Mouse (Mus musculus): ENCODE results near the gene Ndufc1. TPM values are rescaled to one million over a fixed set of nuclear protein-coding genes. Genes with fewer than 3 reads are reported as not detected.
A peak's percentile ranks its signal among the peaks of the same experiment; 100 is the strongest.
"Not testable (repeated sequence)": the region's sequence is repeated elsewhere in the genome, so short reads cannot be mapped to it uniquely, and the experiment has no call there.

The Ndufc1 gene
- polyA plus RNA-seq, 1 experiment: 361 TPM

DNA sequence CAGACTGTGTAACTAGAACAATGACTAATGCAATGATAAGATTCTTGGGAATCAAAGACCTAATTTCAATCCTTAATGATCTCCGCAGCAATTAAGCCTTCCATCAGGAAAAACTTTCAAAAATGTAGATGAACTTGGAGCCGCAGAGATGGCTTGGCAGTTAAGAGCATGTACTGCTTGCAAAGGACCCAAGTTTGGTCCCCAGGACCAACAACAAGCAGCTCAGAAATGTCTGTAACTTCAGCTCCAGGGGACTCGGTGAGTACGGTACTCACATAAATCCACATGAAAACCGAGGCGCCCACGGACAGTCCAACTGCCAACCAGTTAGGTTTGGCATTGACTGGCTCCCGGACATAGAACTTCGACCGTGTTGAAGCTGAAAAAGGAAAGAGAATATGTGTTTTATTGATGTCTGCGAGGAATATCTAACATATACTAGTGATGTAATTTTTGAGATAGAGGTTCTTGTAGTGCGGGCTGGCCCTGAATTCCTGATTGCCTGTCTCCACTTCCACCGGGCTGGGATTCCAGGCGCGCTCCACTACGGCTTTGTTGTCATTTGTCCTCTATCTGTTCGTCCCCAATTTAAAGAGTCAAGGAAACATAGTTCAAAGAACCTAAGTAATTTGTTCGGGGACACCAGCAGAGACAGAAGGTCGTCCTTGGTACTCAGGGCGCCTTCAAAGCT lies 773 bp downstream of the Ndufc1 start:
- Histone ChIP-seq H3K4me1 (ENCODE audit: control insufficient read depth, insufficient read depth, low read length) (peaks cover 3% of the 10 kb centered on the region), H3K4me3 (ENCODE audit: control insufficient read depth, low read depth, low read length) (peak overlapping the region; percentile 88), H3K27ac (ENCODE audit: control insufficient read depth, insufficient read depth, low read depth, low read length) (peak overlapping the region; percentile 86), H3K36me3 (ENCODE audit: control insufficient read depth, insufficient read depth, low read length) (no peaks in the 10 kb centered on the region; the same call in 1 of the 2 replicates), H3K27me3 (ENCODE audit: control insufficient read depth, insufficient read depth, low read length) (no peaks in the 10 kb centered on the region)
- TF ChIP-seq POLR2A (IDR thresholded peaks at IDR 0.05; ENCODE audit: control insufficient read depth, low read depth, low read length) (no peak), CTCF (IDR thresholded peaks at IDR 0.05; ENCODE audit: control insufficient read depth, insufficient read depth, insufficient replicate concordance, low read depth, low read length) (no peak)

DNA sequence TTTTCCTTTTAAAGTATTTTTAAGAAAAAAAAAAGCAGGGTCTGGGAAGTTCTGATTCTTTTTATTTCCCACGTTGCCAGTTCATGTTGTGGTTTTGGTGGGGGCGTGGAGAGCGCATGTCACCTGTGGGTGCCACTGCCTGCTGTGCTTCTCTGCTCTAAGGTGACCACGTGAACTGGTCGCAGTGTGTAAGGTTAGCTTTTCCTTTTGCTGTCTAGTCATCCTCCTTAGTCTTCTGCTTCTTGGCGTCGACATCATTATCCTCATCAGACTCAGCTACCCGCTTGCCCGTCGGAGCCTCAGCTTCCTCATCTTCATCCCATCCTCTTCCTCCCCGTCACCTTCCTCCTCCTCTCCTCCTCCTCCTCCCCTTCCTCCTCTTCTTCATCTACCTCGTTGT lies 6.2 kb downstream of the Ndufc1 start:
- TF ChIP-seq CTCF (IDR thresholded peaks at IDR 0.05; ENCODE audit: control insufficient read depth, insufficient read depth, insufficient replicate concordance, low read depth, low read length) (no peak), POLR2A (IDR thresholded peaks at IDR 0.05; ENCODE audit: control insufficient read depth, low read depth, low read length) (no peak)

DNA sequence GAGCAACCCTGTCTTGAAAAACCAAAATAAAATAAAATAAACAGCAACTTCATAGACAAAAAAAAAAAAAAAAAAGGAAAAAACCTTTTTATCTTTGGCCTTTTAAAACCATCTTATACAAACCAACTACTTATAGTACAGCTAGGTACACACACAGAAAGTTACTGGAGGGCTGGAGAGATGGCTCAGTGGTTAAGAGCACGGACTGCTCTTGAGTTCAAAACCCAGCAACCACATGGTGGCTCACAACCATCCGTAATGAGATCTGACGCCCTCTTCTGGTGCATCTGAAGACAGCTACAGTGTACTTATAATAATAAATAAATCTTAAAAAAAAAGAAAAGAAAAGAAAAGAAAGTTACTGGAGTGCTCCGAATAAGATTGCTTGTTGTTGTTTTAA lies 6.7 kb downstream of the Ndufc1 start:
- not testable (repeated sequence) for H3K27me3 ChIP-seq (ENCODE audit: control insufficient read depth, insufficient read depth, low read length); H3K27ac ChIP-seq (ENCODE audit: control insufficient read depth, insufficient read depth, low read depth, low read length); H3K4me1 ChIP-seq (ENCODE audit: control insufficient read depth, insufficient read depth, low read length); H3K4me3 ChIP-seq (ENCODE audit: control insufficient read depth, low read depth, low read length); H3K36me3 ChIP-seq (ENCODE audit: control insufficient read depth, insufficient read depth, low read length)

More for the DNA sequence above, 6.2 kb downstream of the Ndufc1 start:
- peak overlapping the region; percentile 38 for H3K4me3 ChIP-seq (ENCODE audit: control insufficient read depth, low read depth, low read length)
- no peaks in the 10 kb centered on the region; the same call in 1 of the 2 replicates for H3K36me3 ChIP-seq (ENCODE audit: control insufficient read depth, insufficient read depth, low read length)
- H3K4me1 ChIP-seq (ENCODE audit: control insufficient read depth, insufficient read depth, low read length): peaks cover 9% of the 10 kb centered on the region
- H3K27me3 ChIP-seq (ENCODE audit: control insufficient read depth, insufficient read depth, low read length): no peaks in the 10 kb centered on the region
- H3K27ac ChIP-seq (ENCODE audit: control insufficient read depth, insufficient read depth, low read depth, low read length): no peak overlapping the region

DNA sequence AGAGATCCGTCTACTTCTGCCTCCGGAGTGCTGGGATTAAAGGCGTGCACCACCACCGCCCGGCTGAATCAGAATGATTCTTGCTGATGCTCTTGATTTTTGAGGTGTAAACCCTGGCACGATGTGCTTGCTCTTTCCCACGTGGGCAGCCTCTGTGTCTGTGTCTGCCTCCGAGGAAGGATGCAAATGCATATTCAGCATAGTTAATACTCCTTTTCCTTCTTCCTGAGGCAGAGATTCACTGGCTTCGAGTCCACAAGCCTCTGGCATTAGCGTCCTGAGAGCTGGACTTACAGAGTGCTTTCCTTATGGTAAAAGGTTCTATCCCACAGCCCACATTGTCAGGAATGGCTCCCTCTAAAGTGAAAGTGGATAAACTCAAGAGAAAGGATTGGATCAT lies 8.1 kb downstream of the Ndufc1 start:
- Histone ChIP-seq H3K4me3 (ENCODE audit: control insufficient read depth, low read depth, low read length) (no peak overlapping the region), H3K27ac (ENCODE audit: control insufficient read depth, insufficient read depth, low read depth, low read length) (peak overlapping the region; percentile 51; the same call in 1 of the 2 replicates)
- TF ChIP-seq POLR2A (IDR thresholded peaks at IDR 0.05; ENCODE audit: control insufficient read depth, low read depth, low read length): no peak
- no peak for TF ChIP-seq CTCF (IDR thresholded peaks at IDR 0.05; ENCODE audit: control insufficient read depth, insufficient read depth, insufficient replicate concordance, low read depth, low read length)

DNA sequence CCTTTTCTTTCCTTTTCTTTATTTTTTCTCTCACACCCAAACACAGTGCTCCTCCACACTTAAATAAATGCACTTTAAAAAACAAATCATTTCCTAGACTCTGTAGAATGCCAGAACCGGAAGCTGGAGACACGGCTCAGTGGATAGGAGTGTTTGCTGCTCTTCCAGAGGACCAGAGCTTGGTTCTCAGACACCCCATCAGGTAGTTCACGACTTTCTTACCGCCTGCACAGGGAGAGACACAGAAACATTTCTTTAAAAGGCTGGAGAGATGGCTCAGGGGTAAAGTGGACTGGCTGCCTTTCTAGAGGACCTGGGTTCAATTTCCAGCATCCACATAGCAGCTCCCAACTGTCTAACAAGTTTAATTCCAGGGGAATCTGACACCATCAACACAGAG lies 9.3 kb downstream of the Ndufc1 start:
- no peaks in the 10 kb centered on the region; the same call in 1 of the 2 replicates for H3K36me3 ChIP-seq (ENCODE audit: control insufficient read depth, insufficient read depth, low read length)
- TF ChIP-seq POLR2A (IDR thresholded peaks at IDR 0.05; ENCODE audit: control insufficient read depth, low read depth, low read length) (no peak), CTCF (IDR thresholded peaks at IDR 0.05; ENCODE audit: control insufficient read depth, insufficient read depth, insufficient replicate concordance, low read depth, low read length) (no peak)
- no peak overlapping the region for H3K4me3 ChIP-seq (ENCODE audit: control insufficient read depth, low read depth, low read length)
- H3K27me3 ChIP-seq (ENCODE audit: control insufficient read depth, insufficient read depth, low read length): no peaks in the 10 kb centered on the region; the same call in 1 of the 2 replicates
- H3K4me1 ChIP-seq (ENCODE audit: control insufficient read depth, insufficient read depth, low read length): peaks cover 9% of the 10 kb centered on the region
- H3K27ac ChIP-seq (ENCODE audit: control insufficient read depth, insufficient read depth, low read depth, low read length): no peak overlapping the region

More for the DNA sequence above, 8.1 kb downstream of the Ndufc1 start:
- H3K36me3 ChIP-seq (ENCODE audit: control insufficient read depth, insufficient read depth, low read length): no peaks in the 10 kb centered on the region; the same call in 1 of the 2 replicates
- no peaks in the 10 kb centered on the region; the same call in 1 of the 2 replicates for H3K27me3 ChIP-seq (ENCODE audit: control insufficient read depth, insufficient read depth, low read length)
- peaks cover 9% of the 10 kb centered on the region for H3K4me1 ChIP-seq (ENCODE audit: control insufficient read depth, insufficient read depth, low read length)

DNA sequence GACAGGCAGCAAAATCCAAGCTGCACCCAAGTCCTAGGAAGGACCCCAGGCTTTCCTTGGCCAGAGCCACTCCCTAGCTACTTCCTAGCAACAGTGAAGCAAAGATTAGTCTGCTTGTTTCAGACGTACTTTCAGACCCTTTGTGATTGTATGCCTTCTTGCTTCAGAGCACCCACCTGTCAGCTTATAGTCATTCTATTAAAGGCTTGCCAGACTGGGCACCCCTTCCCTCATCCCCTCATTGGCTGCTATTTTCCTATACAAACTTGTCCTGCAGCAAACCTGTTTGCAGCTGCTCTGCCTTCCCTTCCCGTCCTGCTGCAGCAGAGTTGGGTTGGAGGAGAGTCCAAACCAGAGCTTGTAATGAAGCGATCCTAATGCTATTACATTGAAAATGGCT lies 10.1 kb downstream of the Ndufc1 start:
- peaks cover 9% of the 10 kb centered on the region for H3K4me1 ChIP-seq (ENCODE audit: control insufficient read depth, insufficient read depth, low read length)
- H3K27me3 ChIP-seq (ENCODE audit: control insufficient read depth, insufficient read depth, low read length): no peaks in the 10 kb centered on the region; the same call in 1 of the 2 replicates
- no peak overlapping the region for H3K4me3 ChIP-seq (ENCODE audit: control insufficient read depth, low read depth, low read length)
- TF ChIP-seq CTCF (IDR thresholded peaks at IDR 0.05; ENCODE audit: control insufficient read depth, insufficient read depth, insufficient replicate concordance, low read depth, low read length) (no peak), POLR2A (IDR thresholded peaks at IDR 0.05; ENCODE audit: control insufficient read depth, low read depth, low read length) (no peak)
- H3K36me3 ChIP-seq (ENCODE audit: control insufficient read depth, insufficient read depth, low read length): no peaks in the 10 kb centered on the region; the same call in 1 of the 2 replicates
- peak overlapping the region; percentile 70 for H3K27ac ChIP-seq (ENCODE audit: control insufficient read depth, insufficient read depth, low read depth, low read length)

DNA sequence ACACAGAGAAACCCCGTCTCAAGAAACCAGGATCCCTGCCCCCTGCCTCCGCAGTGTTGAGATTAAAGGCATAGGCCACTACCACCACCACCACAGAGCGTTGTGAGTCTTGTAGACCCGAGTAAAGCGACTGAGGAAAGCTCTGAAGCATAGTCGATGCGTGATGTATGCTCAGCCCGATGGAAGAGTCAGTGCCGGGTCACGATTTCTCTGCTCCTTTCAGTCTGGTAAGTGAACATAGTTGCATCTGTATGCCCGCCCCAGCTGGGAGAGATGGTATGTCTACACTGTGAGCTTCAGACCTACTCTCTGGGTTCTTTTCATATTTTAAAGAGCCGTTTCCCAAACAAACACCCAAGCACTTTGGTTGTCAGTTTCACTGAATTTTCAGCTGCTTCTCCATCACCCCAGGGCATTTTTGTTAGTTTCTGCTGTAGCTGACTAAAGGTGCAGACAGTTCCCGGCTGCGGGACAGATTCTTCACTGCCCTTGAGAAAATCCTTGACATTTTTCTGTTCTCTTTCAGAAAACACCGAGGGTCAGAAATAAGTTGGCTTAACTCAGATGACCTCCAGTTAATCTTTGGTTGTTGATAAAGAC lies 11.0 kb downstream of the Ndufc1 start:
- peaks cover 7% of the 10 kb centered on the region for H3K4me1 ChIP-seq (ENCODE audit: control insufficient read depth, insufficient read depth, low read length)
- no peak overlapping the region for H3K4me3 ChIP-seq (ENCODE audit: control insufficient read depth, low read depth, low read length)
- H3K27me3 ChIP-seq (ENCODE audit: control insufficient read depth, insufficient read depth, low read length): no peaks in the 10 kb centered on the region; the same call in 1 of the 2 replicates
- H3K36me3 ChIP-seq (ENCODE audit: control insufficient read depth, insufficient read depth, low read length): no peaks in the 10 kb centered on the region; the same call in 1 of the 2 replicates
- no peak for TF ChIP-seq CTCF (IDR thresholded peaks at IDR 0.05; ENCODE audit: control insufficient read depth, insufficient read depth, insufficient replicate concordance, low read depth, low read length)
- TF ChIP-seq POLR2A (IDR thresholded peaks at IDR 0.05; ENCODE audit: control insufficient read depth, low read depth, low read length): no peak
- peak overlapping the region; percentile 12 for H3K27ac ChIP-seq (ENCODE audit: control insufficient read depth, insufficient read depth, low read depth, low read length)
